Mouse (Mus musculus) frontal cortex, adult (tissue): ENCODE data around the gene Ptrhd1.

Source experiments
- ATAC-seq: cut with Nextera tagmentation; 2 replicates; pipeline ENCODE4 v1.9.2; 2017; ENCODE audit warnings: mild to moderate bottlenecking, moderate library complexity, mixed read lengths; ENCODE audit not compliant: low TSS enrichment

Gene Ptrhd1

DNA sequence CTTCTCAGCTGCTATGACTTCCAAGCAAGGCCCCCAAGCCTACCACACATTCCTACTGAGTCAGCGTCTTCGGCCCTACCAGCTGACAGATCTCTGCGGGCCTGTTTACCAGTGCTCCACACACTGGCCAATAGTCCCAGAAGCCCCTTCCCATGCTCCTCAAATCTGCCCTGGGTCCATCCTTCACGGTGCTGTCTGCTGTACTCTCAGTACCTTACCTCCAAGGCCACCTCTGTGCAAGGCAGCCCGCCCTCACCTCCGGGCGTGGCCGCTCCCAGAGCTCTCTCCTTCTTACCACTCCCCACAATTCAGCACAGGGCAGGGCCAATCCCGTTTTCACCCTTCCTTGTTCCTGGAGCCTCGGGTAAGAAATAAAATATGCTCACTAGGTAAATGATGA lies 11.9 kb downstream of the Ptrhd1 start:
- ATAC-seq, result no peak

DNA sequence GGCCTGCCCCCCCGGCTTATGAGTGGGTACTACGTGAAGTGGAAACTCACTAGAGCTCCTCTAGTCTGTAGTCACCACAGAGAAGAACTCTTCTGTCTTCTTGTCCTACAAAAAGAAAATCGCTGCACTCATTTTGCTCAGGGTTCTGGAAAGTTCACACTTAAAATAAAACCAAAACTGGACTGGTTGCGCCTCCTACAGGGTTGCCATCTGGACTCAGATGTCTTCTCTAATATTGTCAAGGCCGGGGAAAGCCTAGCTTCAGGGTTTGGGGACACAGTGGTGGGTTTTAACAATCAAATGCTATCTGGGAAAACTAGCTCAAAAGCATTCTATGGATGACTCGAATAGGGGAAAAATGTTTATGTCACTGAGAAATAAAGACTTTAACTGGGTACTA lies 16.0 kb downstream of the Ptrhd1 start:
- ATAC-seq, result no peak

DNA sequence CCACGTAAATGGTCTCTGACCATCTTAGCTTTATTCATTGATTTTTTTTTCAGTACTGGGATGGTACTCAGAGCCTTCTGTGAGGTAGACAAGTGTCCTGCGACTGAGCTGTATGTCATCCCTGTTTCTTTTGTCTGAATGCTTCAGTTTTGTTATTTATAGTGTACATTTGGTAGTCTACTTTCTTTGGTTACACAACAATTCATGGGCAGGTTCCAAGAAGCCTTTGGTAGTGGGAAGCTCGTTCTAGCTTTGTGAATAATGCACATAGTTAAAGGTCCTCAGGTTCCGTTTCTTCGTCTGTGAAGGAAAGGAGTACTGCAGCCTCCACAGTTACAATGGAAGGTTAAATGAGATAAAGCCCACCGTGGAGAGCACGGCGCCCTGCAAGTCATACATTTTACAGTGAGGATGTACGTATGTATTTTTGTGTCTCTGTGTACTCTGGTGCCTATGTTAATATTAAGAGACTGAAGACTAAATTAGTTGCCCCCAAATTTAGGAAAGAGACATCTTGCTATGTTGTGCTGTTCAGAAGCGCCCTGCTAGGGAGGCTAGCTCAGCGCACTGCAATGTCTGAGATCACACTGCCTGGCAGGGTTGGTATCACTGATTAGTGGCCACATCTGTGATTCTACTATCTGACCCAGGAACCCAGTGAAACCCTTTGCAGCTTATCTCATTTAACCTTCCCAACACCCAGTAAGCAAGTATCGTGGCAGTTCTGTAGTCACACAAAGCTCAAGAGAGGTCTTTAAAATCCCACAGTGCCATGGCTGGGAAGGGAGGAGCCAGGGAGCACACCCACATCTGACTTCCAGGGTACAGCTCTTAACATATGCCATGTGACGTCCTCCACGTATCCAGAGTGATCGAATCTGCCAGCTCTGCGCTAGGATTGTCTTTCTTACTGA lies 19.2 kb downstream of the Ptrhd1 start:
- peak; percentile 76 for ATAC-seq

DNA sequence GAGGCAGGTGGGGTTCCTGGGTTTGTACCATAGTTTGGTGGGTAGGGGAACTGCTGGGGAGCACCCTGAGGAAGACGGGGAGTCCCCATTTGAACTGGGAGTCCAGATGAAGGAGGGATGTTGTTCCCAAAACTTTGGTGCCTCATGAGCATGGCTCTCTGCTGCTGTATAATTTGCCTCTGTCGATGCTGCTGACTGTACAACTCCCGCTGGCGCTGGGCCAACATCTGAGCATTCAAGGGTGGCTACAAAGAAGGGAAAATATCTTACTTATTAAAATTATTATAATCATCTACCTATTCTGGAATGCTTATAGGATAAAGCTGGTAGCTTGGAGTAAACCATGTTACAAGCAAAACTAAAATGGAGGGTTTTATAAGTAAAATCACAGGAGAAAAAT lies 33.9 kb downstream of the Ptrhd1 start:
- no peak for ATAC-seq

DNA sequence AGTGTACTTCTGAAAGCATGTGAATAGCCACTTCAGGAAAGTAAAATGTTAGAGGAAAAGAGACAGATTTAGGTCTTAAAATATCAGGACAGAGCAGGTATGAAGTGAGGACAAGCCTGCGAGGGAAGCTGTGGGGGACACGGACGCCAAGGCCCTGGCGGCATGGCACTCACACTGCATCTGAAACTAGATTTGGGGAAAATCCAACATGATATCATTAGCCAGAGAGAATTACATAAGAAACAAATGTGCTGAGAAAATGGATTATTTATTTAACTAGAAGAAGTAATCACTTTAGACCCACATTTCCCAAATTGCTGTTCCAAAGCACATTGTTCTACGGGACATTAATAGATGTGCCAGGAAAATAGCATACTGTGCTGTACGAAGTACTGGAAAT lies 37.3 kb downstream of the Ptrhd1 start:
- ATAC-seq, result peak; percentile 77

DNA sequence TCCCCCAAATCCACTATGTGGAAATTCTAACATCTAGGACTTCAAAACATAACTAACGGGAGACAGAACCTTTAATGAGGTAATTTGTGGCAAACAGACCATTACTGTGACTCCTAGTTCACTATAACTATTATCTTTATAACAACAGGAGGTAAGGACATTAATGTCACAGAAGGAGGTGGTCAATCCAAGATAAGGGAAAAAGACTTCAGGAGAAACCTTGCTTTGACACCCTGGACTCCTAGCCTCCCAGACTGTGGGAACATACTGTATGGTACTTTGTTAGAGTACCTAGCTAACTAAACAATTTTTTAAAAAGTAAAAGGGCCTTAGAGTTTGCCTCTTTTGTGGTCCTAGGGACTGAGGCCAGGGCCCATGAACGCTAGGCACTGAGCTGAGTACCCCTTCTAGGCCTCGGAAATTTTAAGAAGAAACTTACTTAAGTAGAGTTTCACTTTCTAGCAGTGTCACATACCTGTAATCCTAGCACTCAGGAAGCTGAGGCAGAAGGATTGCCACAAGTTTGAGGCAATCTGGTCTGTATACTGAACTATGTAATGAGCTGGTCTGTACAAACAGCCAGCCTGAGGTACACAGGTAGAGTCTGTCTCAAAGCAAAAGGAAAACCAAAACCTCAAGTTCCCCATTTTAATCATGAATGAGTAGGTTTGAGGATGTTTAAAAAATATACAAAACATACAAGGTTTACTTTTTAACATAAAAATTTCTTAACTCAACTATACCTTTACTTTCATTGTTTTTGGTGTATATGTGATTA lies 45.3 kb downstream of the Ptrhd1 start:
- ATAC-seq, result no peak

DNA sequence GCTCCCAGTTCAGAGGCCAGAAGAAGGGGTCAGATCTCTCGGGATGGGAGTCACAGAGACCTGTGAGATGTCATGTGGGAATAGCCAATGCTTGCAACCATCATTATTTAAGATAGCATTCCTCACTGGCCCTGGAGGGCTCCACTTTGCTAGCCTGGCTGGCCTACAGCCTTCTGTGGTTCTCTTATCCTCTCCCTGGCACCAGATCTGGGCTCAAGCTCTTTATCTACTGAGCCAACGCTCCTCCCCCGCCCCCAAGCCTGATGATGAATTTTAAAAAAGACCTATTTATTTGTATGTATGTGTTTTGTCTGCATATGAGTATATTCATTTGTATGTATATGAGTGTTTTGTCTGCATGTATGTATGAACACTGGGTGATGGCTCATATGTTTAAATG lies 46.1 kb downstream of the Ptrhd1 start:
- ATAC-seq, result no peak

DNA sequence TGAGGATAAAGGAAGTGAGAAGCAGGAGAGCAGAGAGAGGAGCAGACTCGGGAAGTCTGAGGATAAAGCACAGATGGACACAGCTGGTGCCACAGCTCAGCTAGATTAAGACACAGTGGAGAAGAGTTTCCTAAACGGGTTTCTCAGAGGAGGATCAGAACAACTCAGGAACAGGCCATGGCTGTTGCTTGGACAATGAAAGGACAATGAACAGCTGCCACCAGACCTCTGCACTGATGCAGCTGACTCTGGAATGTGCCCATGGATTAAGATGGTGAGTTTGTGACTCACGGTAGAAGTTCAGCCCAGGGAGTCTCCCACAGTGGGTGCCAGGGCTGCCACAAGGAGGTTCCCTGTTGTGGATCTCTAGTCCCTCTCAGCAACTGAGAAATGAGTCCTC lies 51.4 kb downstream of the Ptrhd1 start:
- ATAC-seq, result peak; percentile 72
